Mouse (Mus musculus) bone marrow macrophage, adult 2 months (primary cell): ENCODE measurements around the gene Rab11a.

Experiments used
- CTCF ChIP-seq: IDR thresholded peaks from 2 replicates; pipeline ENCODE4 v1.5.1; 2012; ENCODE audit warnings: low read depth, mild to moderate bottlenecking, low read length, moderate library complexity
- POLR2A ChIP-seq: IDR thresholded peaks from 2 replicates; pipeline ENCODE4 v1.6.1; 2012; ENCODE audit warnings: mild to moderate bottlenecking, low read depth, low read length, borderline replicate concordance

DNA sequence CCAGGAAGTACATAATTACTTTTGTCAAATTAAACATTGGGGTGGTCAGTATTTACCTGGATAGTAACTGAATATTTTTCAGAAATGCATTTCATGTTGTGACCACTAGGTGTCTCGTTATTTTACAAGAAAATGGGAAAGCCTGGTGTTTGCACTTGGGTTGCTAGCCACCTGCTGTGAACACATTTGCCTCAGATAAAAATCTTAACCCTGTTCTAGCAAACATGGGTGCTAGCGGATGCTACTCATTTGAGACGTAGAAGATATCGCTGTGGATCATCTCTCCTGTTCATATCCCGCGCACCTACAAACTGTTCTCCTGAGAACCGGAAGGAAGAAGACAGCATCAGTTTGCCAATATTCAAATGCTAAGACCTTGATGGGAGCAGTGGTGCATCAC is 42.1 kb upstream of the Rab11a start:
- TF ChIP-seq CTCF = no peak
- no peak for TF ChIP-seq POLR2A
